Mouse (Mus musculus): ENCODE measurements at regions not wholly inside any gene's neighbourhood (a gene's known extent, or its start where the extent isn't known, plus 50 kb on each side); places are given as distances from the start of the nearest gene placed in this dataset.
"Not testable (repeated sequence)": the region's sequence is repeated elsewhere in the genome, so short reads cannot be mapped to it uniquely, and the experiment has no call there.

DNA sequence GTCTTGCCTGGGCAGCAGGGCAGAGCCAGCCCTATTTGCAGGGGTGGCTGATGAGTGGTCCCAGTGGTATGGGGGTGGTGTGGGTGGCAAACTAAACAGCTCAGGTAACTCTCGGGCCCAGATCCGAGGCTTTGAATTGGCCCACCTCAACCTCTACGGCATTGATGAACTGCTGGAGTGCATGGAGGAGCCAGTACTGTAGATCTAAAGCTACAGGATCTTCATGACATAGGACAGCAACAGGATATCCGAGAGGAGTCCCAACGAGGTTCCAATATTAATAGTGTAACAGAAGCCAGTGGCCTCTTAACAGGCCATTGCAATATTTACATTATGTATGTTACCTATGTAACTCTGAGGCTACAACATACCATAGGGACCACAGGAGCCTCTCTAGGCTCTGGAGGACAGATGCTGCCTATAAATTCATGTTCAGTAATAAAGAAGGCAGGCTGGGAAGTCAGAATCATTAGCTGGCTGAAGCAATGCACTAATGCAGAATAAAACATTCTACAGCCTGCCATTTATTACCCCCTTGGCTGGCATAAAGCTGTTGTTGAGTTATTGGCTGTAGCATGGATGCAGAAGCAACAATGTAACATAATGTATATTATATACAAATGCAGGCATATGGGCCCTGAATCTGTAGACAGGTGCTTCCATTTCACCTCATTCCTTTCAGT is 283.5 kb downstream of the Kif20b start:
- Histone ChIP-seq H3K27ac (ENCODE audit: control insufficient read depth, insufficient read depth, low read depth, low read length, poor library complexity) (no peak overlapping the region; the same call in 1 of the 2 replicates), H3K4me1 (ENCODE audit: control insufficient read depth, insufficient read depth, low read length) (no peaks in the 10 kb centered on the region), H3K4me3 (replicated peaks; ENCODE audit: control insufficient read depth, low read depth, low read length) (no peak overlapping the region)
- TF ChIP-seq POLR2A (IDR thresholded peaks at IDR 0.05; ENCODE audit: borderline replicate concordance, control insufficient read depth, low read depth, low read length) (no peak), CTCF (IDR thresholded peaks at IDR 0.05; ENCODE audit: control insufficient read depth, insufficient read depth, low read length) (no peak)
- 75% methylated on average over 5 of the region's 5 CpGs for WGBS

DNA sequence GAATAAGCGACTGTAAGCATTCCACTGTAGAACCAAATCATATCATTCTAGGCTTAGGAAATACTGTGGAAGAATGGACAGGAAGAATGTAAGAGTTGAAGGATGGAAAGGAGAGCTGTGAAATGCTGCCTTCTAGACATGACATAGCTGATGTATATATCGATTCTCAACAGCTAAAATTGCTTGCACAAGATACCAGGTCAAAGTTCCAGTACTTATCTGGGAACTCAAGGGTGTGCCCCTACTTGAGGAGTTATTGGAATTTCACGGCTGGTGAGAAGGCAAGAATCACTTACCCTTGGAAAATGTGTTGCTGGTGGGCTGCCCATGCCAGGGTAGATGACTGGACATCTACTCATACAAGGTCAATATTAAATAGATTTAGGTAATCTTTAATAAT is 322.0 kb downstream of the Kif20b start:
- 78% methylated on average over 3 of the region's 3 CpGs for WGBS
- H3K27ac ChIP-seq (ENCODE audit: control insufficient read depth, insufficient read depth, low read depth, low read length, poor library complexity): no peak overlapping the region
- no peak overlapping the region for H3K4me3 ChIP-seq (replicated peaks; ENCODE audit: control insufficient read depth, low read depth, low read length)
- no peaks in the 10 kb centered on the region for H3K4me1 ChIP-seq (ENCODE audit: control insufficient read depth, insufficient read depth, low read length)
- TF ChIP-seq POLR2A (IDR thresholded peaks at IDR 0.05; ENCODE audit: borderline replicate concordance, control insufficient read depth, low read depth, low read length) (no peak), CTCF (IDR thresholded peaks at IDR 0.05; ENCODE audit: control insufficient read depth, insufficient read depth, low read length) (no peak)

DNA sequence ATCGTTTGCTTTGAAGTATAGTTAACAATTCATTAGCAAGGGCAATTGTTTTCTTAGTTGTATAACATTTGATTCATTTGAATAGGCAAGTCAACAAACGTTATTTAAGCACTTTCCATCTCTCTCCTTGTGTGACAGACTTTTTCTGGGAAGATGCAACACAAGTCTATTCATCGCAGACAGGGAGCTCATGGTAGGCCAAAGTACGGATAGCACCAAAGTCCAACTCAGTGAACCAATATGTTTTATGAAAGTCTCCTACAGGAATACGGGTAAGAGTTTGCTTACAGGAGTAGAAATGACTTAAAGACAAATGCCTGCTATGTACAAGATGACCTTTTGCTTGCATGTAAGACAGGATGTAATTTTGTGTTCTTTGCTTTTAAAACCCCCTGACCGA is 325.4 kb downstream of the Kif20b start:
- H3K27ac ChIP-seq (ENCODE audit: control insufficient read depth, insufficient read depth, low read depth, low read length, poor library complexity): no peak overlapping the region
- TF ChIP-seq CTCF (IDR thresholded peaks at IDR 0.05; ENCODE audit: control insufficient read depth, insufficient read depth, low read length) (no peak), POLR2A (IDR thresholded peaks at IDR 0.05; ENCODE audit: borderline replicate concordance, control insufficient read depth, low read depth, low read length) (no peak)
- 81% methylated on average over 6 of the region's 6 CpGs for WGBS
- no peaks in the 10 kb centered on the region for H3K4me1 ChIP-seq (ENCODE audit: control insufficient read depth, insufficient read depth, low read length)
- H3K4me3 ChIP-seq (replicated peaks; ENCODE audit: control insufficient read depth, low read depth, low read length): no peak overlapping the region

DNA sequence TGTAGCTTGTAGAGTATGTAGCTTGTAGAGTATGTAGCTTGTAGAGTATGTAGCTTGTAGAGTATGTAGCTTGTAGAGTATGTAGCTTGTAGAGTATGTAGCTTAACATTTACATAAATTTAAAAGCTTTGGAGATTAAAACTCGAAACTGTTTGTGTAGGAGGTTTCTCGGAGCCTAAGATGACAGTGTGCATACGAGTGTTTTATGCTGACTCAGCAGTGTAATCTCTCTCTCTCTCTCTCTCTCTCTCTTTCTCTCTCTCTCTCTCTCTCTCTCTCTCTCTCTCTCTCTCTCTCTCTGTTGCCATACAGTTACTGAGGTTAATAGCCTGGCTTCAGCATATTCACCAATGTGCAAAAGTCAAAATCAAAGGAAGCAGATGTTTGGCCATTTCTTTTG is 336.5 kb downstream of the Kif20b start:
- H3K27ac ChIP-seq (ENCODE audit: control insufficient read depth, insufficient read depth, low read depth, low read length, poor library complexity); H3K4me3 ChIP-seq (replicated peaks; ENCODE audit: control insufficient read depth, low read depth, low read length); H3K4me1 ChIP-seq (ENCODE audit: control insufficient read depth, insufficient read depth, low read length): not testable (repeated sequence)
- 74% methylated on average over 3 of the region's 3 CpGs for WGBS

DNA sequence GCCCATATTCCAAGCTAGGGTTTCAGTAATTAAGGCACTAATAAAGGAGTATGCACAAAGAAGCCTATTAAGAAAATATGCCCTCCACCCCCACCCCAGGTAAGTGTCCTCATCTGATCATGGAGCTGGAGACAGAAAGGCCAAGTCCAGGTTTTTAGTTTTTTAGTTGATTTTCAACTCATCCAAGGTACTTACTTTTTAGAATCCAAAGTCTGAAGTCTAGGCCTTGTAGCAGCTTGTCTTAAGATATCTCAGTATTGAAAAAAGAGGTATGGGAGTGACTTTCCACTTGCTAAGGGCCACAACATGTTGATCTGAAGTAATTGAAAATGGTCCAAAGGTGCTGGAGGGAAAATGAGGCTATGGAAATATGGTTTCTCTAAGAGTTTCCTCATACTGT is 340.9 kb downstream of the Kif20b start:
- no peaks in the 10 kb centered on the region for H3K4me1 ChIP-seq (ENCODE audit: control insufficient read depth, insufficient read depth, low read length)
- no peak overlapping the region for H3K27ac ChIP-seq (ENCODE audit: control insufficient read depth, insufficient read depth, low read depth, low read length, poor library complexity)
- no peak overlapping the region for H3K4me3 ChIP-seq (replicated peaks; ENCODE audit: control insufficient read depth, low read depth, low read length)
- no peak for TF ChIP-seq POLR2A (IDR thresholded peaks at IDR 0.05; ENCODE audit: borderline replicate concordance, control insufficient read depth, low read depth, low read length)
- no peak for TF ChIP-seq CTCF (IDR thresholded peaks at IDR 0.05; ENCODE audit: control insufficient read depth, insufficient read depth, low read length)

DNA sequence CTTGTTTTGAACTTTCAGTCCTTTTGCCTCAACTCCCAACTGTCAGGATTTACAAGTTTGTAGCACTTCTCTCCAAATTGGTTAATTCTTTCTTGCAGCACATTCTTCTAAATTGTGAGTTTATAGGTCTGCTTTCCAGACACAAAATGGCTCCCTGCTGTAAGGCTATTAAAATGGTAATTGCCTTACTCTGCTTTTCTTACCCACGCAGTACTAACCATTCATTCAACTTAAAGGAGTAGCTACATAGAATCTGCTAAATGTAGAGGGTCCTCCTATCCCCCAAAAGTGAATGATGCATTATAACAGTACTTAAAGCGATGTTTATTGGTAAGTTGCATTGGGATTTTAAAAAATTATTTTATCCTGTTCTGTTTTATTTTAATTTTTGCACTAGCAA is 356.2 kb downstream of the Kif20b start:
- 77% methylated on average over 2 of the region's 2 CpGs for WGBS
- Histone ChIP-seq H3K4me1 (ENCODE audit: control insufficient read depth, insufficient read depth, low read length) (no peaks in the 10 kb centered on the region), H3K27ac (ENCODE audit: control insufficient read depth, insufficient read depth, low read depth, low read length, poor library complexity) (no peak overlapping the region), H3K4me3 (replicated peaks; ENCODE audit: control insufficient read depth, low read depth, low read length) (no peak overlapping the region)
- TF ChIP-seq CTCF (IDR thresholded peaks at IDR 0.05; ENCODE audit: control insufficient read depth, insufficient read depth, low read length) (no peak), POLR2A (IDR thresholded peaks at IDR 0.05; ENCODE audit: borderline replicate concordance, control insufficient read depth, low read depth, low read length) (no peak)

DNA sequence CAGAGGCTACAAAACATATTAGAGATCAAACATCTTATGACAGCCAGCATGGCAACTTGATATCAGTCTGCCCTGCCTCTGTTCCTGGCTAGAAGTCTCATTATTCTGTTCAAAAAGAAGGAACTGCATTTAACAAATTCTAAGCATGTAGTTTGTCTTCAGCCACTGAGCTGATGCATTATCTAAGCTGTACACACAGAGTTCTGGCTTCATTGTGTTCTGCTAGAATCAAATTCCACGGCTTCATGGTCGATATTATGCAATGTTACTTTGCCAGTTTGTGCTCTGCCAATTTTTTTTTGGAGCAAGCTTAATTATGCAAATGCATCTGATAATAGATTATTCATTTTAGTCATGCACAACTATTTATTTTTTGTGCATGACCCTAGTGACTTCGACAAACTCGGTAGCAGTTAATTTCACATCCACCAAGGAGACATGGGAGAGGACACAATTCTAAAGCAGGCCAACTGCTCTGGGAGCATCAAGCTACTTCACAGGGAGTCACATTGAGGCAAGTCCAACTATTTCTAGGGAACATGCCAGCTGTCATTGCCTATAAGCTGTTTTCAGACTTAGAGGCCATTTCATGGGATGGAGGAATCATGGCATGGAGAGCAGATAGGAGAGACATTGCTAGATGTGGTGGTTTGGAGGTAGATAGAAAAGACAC is 360.8 kb downstream of the Kif20b start:
- no peaks in the 10 kb centered on the region for H3K4me1 ChIP-seq (ENCODE audit: control insufficient read depth, insufficient read depth, low read length)
- 86% methylated on average over 4 of the region's 4 CpGs for WGBS
- H3K27ac ChIP-seq (ENCODE audit: control insufficient read depth, insufficient read depth, low read depth, low read length, poor library complexity): no peak overlapping the region
- H3K4me3 ChIP-seq (replicated peaks; ENCODE audit: control insufficient read depth, low read depth, low read length): no peak overlapping the region
- TF ChIP-seq CTCF (IDR thresholded peaks at IDR 0.05; ENCODE audit: control insufficient read depth, insufficient read depth, low read length): no peak
- TF ChIP-seq POLR2A (IDR thresholded peaks at IDR 0.05; ENCODE audit: borderline replicate concordance, control insufficient read depth, low read depth, low read length): no peak

DNA sequence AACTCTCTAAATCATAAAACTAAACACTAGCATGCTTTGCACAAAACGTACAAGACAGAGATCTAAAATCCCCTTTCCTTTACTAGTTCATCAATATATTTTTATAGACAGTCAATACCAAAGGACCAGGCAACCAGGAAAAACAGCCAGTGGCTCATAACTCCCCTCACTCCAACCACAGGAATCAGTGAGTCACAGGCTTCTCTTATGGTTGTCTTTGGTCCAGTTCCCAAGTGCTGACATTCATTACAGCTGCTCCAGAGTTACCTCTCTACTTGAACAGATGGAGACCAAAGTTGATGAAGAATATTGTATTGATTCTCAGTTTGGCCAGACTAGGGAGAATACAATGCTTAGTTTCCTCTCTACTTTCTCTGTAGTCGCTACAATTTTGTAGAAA is 376.7 kb downstream of the Kif20b start:
- no peak for TF ChIP-seq CTCF (IDR thresholded peaks at IDR 0.05; ENCODE audit: control insufficient read depth, insufficient read depth, low read length)
- no peak for TF ChIP-seq POLR2A (IDR thresholded peaks at IDR 0.05; ENCODE audit: borderline replicate concordance, control insufficient read depth, low read depth, low read length)
- Histone ChIP-seq H3K27ac (ENCODE audit: control insufficient read depth, insufficient read depth, low read depth, low read length, poor library complexity) (no peak overlapping the region), H3K4me1 (ENCODE audit: control insufficient read depth, insufficient read depth, low read length) (no peaks in the 10 kb centered on the region; the same call in 1 of the 2 replicates), H3K4me3 (replicated peaks; ENCODE audit: control insufficient read depth, low read depth, low read length) (no peak overlapping the region)
- WGBS: 87% methylated on average over 2 of the region's 2 CpGs

Measured in bone marrow, adult 2 months (tissue).